Mouse (Mus musculus): ENCODE measurements at regions not wholly inside any gene's neighbourhood (a gene's known extent, or its start where the extent isn't known, plus 50 kb on each side); places are given as distances from the start of the nearest gene placed in this dataset.

DNA sequence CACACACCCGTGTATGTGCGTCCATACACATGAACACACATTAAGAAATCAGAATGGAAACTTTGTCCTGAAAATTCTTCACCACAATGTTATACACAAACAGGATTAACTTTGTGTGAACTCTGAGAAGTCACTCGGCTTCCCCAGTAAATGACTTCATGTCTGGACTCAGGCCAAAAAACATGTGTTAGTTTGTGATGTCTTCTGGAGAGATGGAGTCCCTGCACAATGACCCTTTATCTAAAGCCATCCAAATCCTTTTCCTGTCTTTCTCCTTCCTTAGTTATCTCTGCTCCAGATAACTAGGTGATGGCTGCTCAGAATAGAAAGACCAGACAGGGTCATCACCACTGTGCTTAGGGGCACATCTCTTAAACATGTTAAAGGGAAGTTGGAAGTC lies 306.8 kb upstream of the A1bg start:
- TF ChIP-seq CTCF (conservative IDR thresholded peaks at IDR 0.05; ENCODE audit: low read length) (no peak), POU5F1 (IDR thresholded peaks at IDR 0.05; ENCODE audit: borderline replicate concordance, low read length) (no peak)
